Mouse (Mus musculus) liver, embryonic 13.5 days (tissue): ENCODE results near the gene Tmem167. TPM values are rescaled to one million over a fixed set of nuclear protein-coding genes. Genes with fewer than 3 reads are reported as not detected.

Source experiments
- ATAC-seq: fragments of 200-750 bp; cut with Nextera tagmentation; 2 replicates; pipeline ENCODE4 v1.8.0; 2017; ENCODE audit warnings: low read depth, mild to moderate bottlenecking, moderate number of reproducible peaks, moderate library complexity
- DNase-seq: peaks from one replicate; pipeline ENCODE4 v3.0.0; 2022
- H3K27ac ChIP-seq: fragments of 300-500 bp; sonication (generic); 2 replicates; pipeline ENCODE4 v1.5.1; 2015; ENCODE audit warnings: moderate library complexity, mild to moderate bottlenecking, inconsistent platforms
- H3K27me3 ChIP-seq: fragments of 300-500 bp; sonication (generic); 2 replicates; pipeline ENCODE4 v1.6.1; 2015; ENCODE audit warnings: mild to moderate bottlenecking, inconsistent platforms
- H3K36me3 ChIP-seq: fragments of 300-500 bp; sonication (generic); 2 replicates; pipeline ENCODE4 v1.6.1; 2015; ENCODE audit warnings: mild to moderate bottlenecking, inconsistent platforms
- H3K4me1 ChIP-seq: fragments of 300-500 bp; sonication (generic); replicated peaks from 2 replicates; pipeline ENCODE4 v1.6.1; 2015; ENCODE audit warnings: inconsistent platforms
- H3K4me2 ChIP-seq: fragments of 300-500 bp; sonication (generic); 2 replicates; pipeline ENCODE4 v1.6.1; 2015; ENCODE audit warnings: inconsistent platforms, mild to moderate bottlenecking, moderate library complexity
- H3K4me3 ChIP-seq: fragments of 300-500 bp; sonication (generic); replicated peaks from 2 replicates; pipeline ENCODE4 v1.5.1; 2015; ENCODE audit warnings: mild to moderate bottlenecking, inconsistent platforms
- H3K9ac ChIP-seq: fragments of 300-500 bp; sonication (generic); 2 replicates; pipeline ENCODE4 v1.6.1; 2015; ENCODE audit warnings: mild to moderate bottlenecking, inconsistent platforms
- H3K9me3 ChIP-seq: fragments of 300-500 bp; sonication (generic); replicated peaks from 2 replicates; pipeline ENCODE4 v1.6.1; 2016; ENCODE audit warnings: inconsistent platforms
- WGBS: fragments of 180-500 bp; shearing (Covaris S2); methylation state at CpG from one replicate; pipeline ENCODE4 v1.1.7; 2015; ENCODE audit not compliant: insufficient replicate concordance; 5-methylcytosine and 5-hydroxymethylcytosine counted together
- polyA plus RNA-seq: library from polyadenylated mRNA; unstranded; fragments of >200 nt; fragmentation: Nextera tagmentation; extraction: Ambion mirVana; gene quantifications from 2 replicates; pipeline ENCODE4 v1.2.1, GENCODE M21; 2015

The Tmem167 gene
- polyA plus RNA-seq, 1 experiment from 2014 or later = 25.6 TPM

- Histone ChIP-seq H3K9me3 (no peaks in the 10 kb centered on the region), H3K27me3 (no peaks in the 10 kb centered on the region), H3K9ac (no peak overlapping the region), H3K4me1 (no peaks in the 10 kb centered on the region), H3K36me3 (no peaks in the 10 kb centered on the region), H3K4me2 (no peak overlapping the region), H3K4me3 (no peak overlapping the region), H3K27ac (no peak overlapping the region)
- ATAC-seq (no peak), DNase-seq (no peak)
- 61% methylated on average over 1 of the region's 1 CpGs for WGBS
Measured at GRCm38 (mm10) chr13:90141681-90142080, 52.8 kb downstream of the Tmem167 start.

GRCm38 (mm10) chr13:90143245-90143644 lies 54.3 kb downstream of the Tmem167 start:
- WGBS = 40% methylated on average over 4 of the region's 4 CpGs
- ATAC-seq = no peak
- DNase-seq = no peak

GRCm38 (mm10) chr13:90151881-90152280 lies 63.0 kb downstream of the Tmem167 start:
- H3K4me1 ChIP-seq = no peaks in the 10 kb centered on the region

More at GRCm38 (mm10) chr13:90143245-90143644, 54.3 kb downstream of the Tmem167 start:
- H3K4me1 ChIP-seq = no peaks in the 10 kb centered on the region
- no peaks in the 10 kb centered on the region for H3K27me3 ChIP-seq
- H3K27ac ChIP-seq = no peak overlapping the region
- H3K9me3 ChIP-seq = no peaks in the 10 kb centered on the region
- H3K4me3 ChIP-seq = no peak overlapping the region
- H3K36me3 ChIP-seq = no peaks in the 10 kb centered on the region
- H3K4me2 ChIP-seq = no peak overlapping the region
- H3K9ac ChIP-seq = no peak overlapping the region

GRCm38 (mm10) chr13:90152536-90153273 lies 63.8 kb downstream of the Tmem167 start:
- H3K27me3 ChIP-seq = no peaks in the 10 kb centered on the region
- H3K27ac ChIP-seq = no peak overlapping the region
- H3K4me3 ChIP-seq = no peak overlapping the region
- no peak overlapping the region for H3K4me2 ChIP-seq
- 48% methylated on average over 7 of the region's 7 CpGs for WGBS
- no peaks in the 10 kb centered on the region for H3K4me1 ChIP-seq
- no peak overlapping the region for H3K9ac ChIP-seq
- no peak for ATAC-seq
- no peaks in the 10 kb centered on the region for H3K9me3 ChIP-seq
- H3K36me3 ChIP-seq = no peaks in the 10 kb centered on the region
- DNase-seq = no peak

More at GRCm38 (mm10) chr13:90151881-90152280, 63.0 kb downstream of the Tmem167 start:
- H3K9ac ChIP-seq = no peak overlapping the region
- no peak overlapping the region for H3K27ac ChIP-seq
- DNase-seq (no peak), ATAC-seq (no peak)
- no peaks in the 10 kb centered on the region for H3K36me3 ChIP-seq
- no peaks in the 10 kb centered on the region for H3K9me3 ChIP-seq
- H3K27me3 ChIP-seq = no peaks in the 10 kb centered on the region
- no peak overlapping the region for H3K4me3 ChIP-seq
- no peak overlapping the region for H3K4me2 ChIP-seq

- Histone ChIP-seq H3K9me3 (no peaks in the 10 kb centered on the region), H3K4me1 (no peaks in the 10 kb centered on the region), H3K36me3 (no peaks in the 10 kb centered on the region), H3K27me3 (no peaks in the 10 kb centered on the region), H3K27ac (no peak overlapping the region), H3K4me2 (no peak overlapping the region), H3K9ac (no peak overlapping the region), H3K4me3 (no peak overlapping the region)
- 58% methylated on average over 2 of the region's 2 CpGs for WGBS
- DNase-seq (no peak), ATAC-seq (no peak)
Measured at GRCm38 (mm10) chr13:90164147-90164546, 75.2 kb downstream of the Tmem167 start.

GRCm38 (mm10) chr13:90167044-90167443 lies 78.1 kb downstream of the Tmem167 start:
- Histone ChIP-seq H3K4me2 (no peak overlapping the region), H3K27me3 (no peaks in the 10 kb centered on the region), H3K9me3 (no peaks in the 10 kb centered on the region), H3K36me3 (no peaks in the 10 kb centered on the region), H3K4me3 (no peak overlapping the region), H3K9ac (no peak overlapping the region), H3K4me1 (no peaks in the 10 kb centered on the region), H3K27ac (no peak overlapping the region)
- 31% methylated on average over 3 of the region's 3 CpGs for WGBS
- DNase-seq = no peak
- ATAC-seq = no peak

GRCm38 (mm10) chr13:90170100-90170781 lies 81.3 kb downstream of the Tmem167 start:
- no peaks in the 10 kb centered on the region for H3K36me3 ChIP-seq
- ATAC-seq (no peak), DNase-seq (no peak)
- H3K4me2 ChIP-seq = no peak overlapping the region
- H3K9ac ChIP-seq = no peak overlapping the region
- H3K9me3 ChIP-seq = no peaks in the 10 kb centered on the region
- H3K4me1 ChIP-seq = no peaks in the 10 kb centered on the region
- H3K27ac ChIP-seq = no peak overlapping the region
- 38% methylated on average over 4 of the region's 4 CpGs for WGBS
- no peaks in the 10 kb centered on the region for H3K27me3 ChIP-seq
- no peak overlapping the region for H3K4me3 ChIP-seq

GRCm38 (mm10) chr13:90170782-90171179 lies 81.9 kb downstream of the Tmem167 start:
- Histone ChIP-seq H3K9ac (no peak overlapping the region), H3K27ac (no peak overlapping the region), H3K36me3 (no peaks in the 10 kb centered on the region), H3K27me3 (no peaks in the 10 kb centered on the region), H3K9me3 (no peaks in the 10 kb centered on the region), H3K4me1 (no peaks in the 10 kb centered on the region), H3K4me3 (no peak overlapping the region), H3K4me2 (no peak overlapping the region)
- ATAC-seq = no peak
- no peak for DNase-seq
- WGBS = 12% methylated on average over 2 of the region's 2 CpGs

GRCm38 (mm10) chr13:90171390-90171789 lies 82.5 kb downstream of the Tmem167 start:
- Histone ChIP-seq H3K27ac (no peak overlapping the region), H3K27me3 (no peaks in the 10 kb centered on the region), H3K36me3 (no peaks in the 10 kb centered on the region), H3K4me1 (no peaks in the 10 kb centered on the region), H3K4me2 (no peak overlapping the region), H3K4me3 (no peak overlapping the region), H3K9ac (no peak overlapping the region), H3K9me3 (no peaks in the 10 kb centered on the region)
- no peak for ATAC-seq
- no peak for DNase-seq

- ATAC-seq = no peak
- no peaks in the 10 kb centered on the region for H3K4me1 ChIP-seq
Measured at GRCm38 (mm10) chr13:90175662-90176061, 86.7 kb downstream of the Tmem167 start.

GRCm38 (mm10) chr13:90182262-90182661 lies 93.3 kb downstream of the Tmem167 start:
- Histone ChIP-seq H3K36me3 (no peaks in the 10 kb centered on the region), H3K9ac (no peak overlapping the region), H3K9me3 (no peaks in the 10 kb centered on the region), H3K4me3 (no peak overlapping the region), H3K4me2 (no peak overlapping the region), H3K27ac (no peak overlapping the region), H3K27me3 (no peaks in the 10 kb centered on the region), H3K4me1 (no peaks in the 10 kb centered on the region)
- ATAC-seq (no peak), DNase-seq (no peak)

More at GRCm38 (mm10) chr13:90175662-90176061, 86.7 kb downstream of the Tmem167 start:
- no peak overlapping the region for H3K9ac ChIP-seq
- no peaks in the 10 kb centered on the region for H3K27me3 ChIP-seq
- WGBS = 36% methylated on average over 2 of the region's 2 CpGs
- no peaks in the 10 kb centered on the region for H3K9me3 ChIP-seq
- H3K36me3 ChIP-seq = no peaks in the 10 kb centered on the region
- no peak overlapping the region for H3K4me3 ChIP-seq
- DNase-seq = no peak
- H3K27ac ChIP-seq = no peak overlapping the region
- H3K4me2 ChIP-seq = no peak overlapping the region

GRCm38 (mm10) chr13:90183536-90183935 lies 94.6 kb downstream of the Tmem167 start:
- Histone ChIP-seq H3K9me3 (no peaks in the 10 kb centered on the region), H3K27ac (no peak overlapping the region), H3K36me3 (no peaks in the 10 kb centered on the region), H3K9ac (no peak overlapping the region), H3K4me3 (no peak overlapping the region), H3K4me1 (no peaks in the 10 kb centered on the region), H3K27me3 (no peaks in the 10 kb centered on the region), H3K4me2 (no peak overlapping the region)
- DNase-seq (no peak), ATAC-seq (no peak)
- WGBS = 60% methylated on average over 7 of the region's 7 CpGs
